Mouse (Mus musculus) layer of hippocampus, adult 9-10 months (tissue): Measurements from ENCODE around the gene Zfp346.
"Not testable (repeated sequence)": the region's sequence is repeated elsewhere in the genome, so short reads cannot be mapped to it uniquely, and the experiment has no call there.

ENCODE experiments used
- DNase-seq: peaks from one replicate; pipeline ENCODE4 v3.0.0; 2022; ENCODE audit warnings: low spot score

Gene Zfp346

GRCm38 (mm10) chr13:55105045-55105952 is at the start of gene Zfp346:
TSS of gene Zfp346 (plus strand) at chr13:55105311.
- DNase-seq, result peak; percentile 92

GRCm38 (mm10) chr13:55058042-55058441 is 47.1 kb upstream of the Zfp346 start:
- no peak for DNase-seq

GRCm38 (mm10) chr13:55063276-55063675 is 41.8 kb upstream of the Zfp346 start:
- DNase-seq, result no peak

GRCm38 (mm10) chr13:55069719-55070118 is 35.4 kb upstream of the Zfp346 start:
- DNase-seq, result no peak

- DNase-seq, result no peak
Observed at GRCm38 (mm10) chr13:55071322-55071721, 33.8 kb upstream of the Zfp346 start.

GRCm38 (mm10) chr13:55075597-55075996 is 29.5 kb upstream of the Zfp346 start:
- no peak for DNase-seq

GRCm38 (mm10) chr13:55092588-55092987 is 12.5 kb upstream of the Zfp346 start:
- DNase-seq, result no peak

- not testable (repeated sequence) for DNase-seq
Observed at GRCm38 (mm10) chr13:55097841-55098240, 7.3 kb upstream of the Zfp346 start.

- no peak for DNase-seq
Observed at GRCm38 (mm10) chr13:55099066-55099725, 5.9 kb upstream of the Zfp346 start.

- no peak for DNase-seq
Observed at GRCm38 (mm10) chr13:55099726-55100478, 5.2 kb upstream of the Zfp346 start, which contains the start of gene Uimc1. TSS of gene Uimc1 (minus strand) at chr13:55100300.

- DNase-seq, result no peak
Observed at GRCm38 (mm10) chr13:55101627-55102026, 3.5 kb upstream of the Zfp346 start.

GRCm38 (mm10) chr13:55102366-55102765 is 2.7 kb upstream of the Zfp346 start:
- no peak for DNase-seq

GRCm38 (mm10) chr13:55103351-55103750 is 1.8 kb upstream of the Zfp346 start:
- no peak for DNase-seq

- no peak for DNase-seq
Observed at GRCm38 (mm10) chr13:55105953-55106691, 1.0 kb downstream of the Zfp346 start.

GRCm38 (mm10) chr13:55107116-55107515 is 2.0 kb downstream of the Zfp346 start:
- no peak for DNase-seq

- DNase-seq, result no peak
Observed at GRCm38 (mm10) chr13:55107694-55108093, 2.6 kb downstream of the Zfp346 start.

- DNase-seq, result no peak
Observed at GRCm38 (mm10) chr13:55114375-55114774, 9.3 kb downstream of the Zfp346 start.

- DNase-seq, result no peak
Observed at GRCm38 (mm10) chr13:55124903-55125302, 19.8 kb downstream of the Zfp346 start.

GRCm38 (mm10) chr13:55133448-55133847 is 28.3 kb downstream of the Zfp346 start, which contains the start of gene Gm17617:
TSS of gene Gm17617 (minus strand) at chr13:55133548.
- DNase-seq, result no peak

GRCm38 (mm10) chr13:55135382-55135781 is 30.3 kb downstream of the Zfp346 start:
- DNase-seq, result no peak

- DNase-seq, result no peak
Observed at GRCm38 (mm10) chr13:55140271-55140670, 35.2 kb downstream of the Zfp346 start.
